ENCODE assay signal across 9 mouse cellular contexts in genomic region chr8:93907987-93908441, GRCm38 (mm10).
DNase-seq lines count a peak whose midpoint lies in the region; ATAC-seq lines count a peak whose summit lies in the region.
"Had no signal": no experiment of that assay in that cellular context is flagged by ENCODE, and none has a peak within 500 bp of the region (broad histone marks: within the 10 kb centered on the region; RNA-seq: fewer than 3 reads in every experiment).

No protein-coding gene starts in this region.

- no peak overlapping the region for H3K4me3 ChIP-seq in forebrain, embryonic 13.5 days
- no peak overlapping the region for H3K4me3 ChIP-seq in midbrain, embryonic 13.5 days (replicated peaks)

- peaks cover 62% of the 10 kb centered on the region for H3K4me1 ChIP-seq in forebrain, embryonic 13.5 days
- peaks cover 66% of the 10 kb centered on the region for H3K4me1 ChIP-seq in midbrain, embryonic 13.5 days (replicated peaks)

- peak; percentile 75 for DNase-seq in layer of hippocampus, adult 9-11 months
- no peak for DNase-seq in layer of hippocampus, postnatal 14 days (ENCODE audit: low spot score in 2 of 2)
- DNase-seq in cerebellum, postnatal 14 days: peak; percentile 79 to 82
- DNase-seq in yolk sac, embryonic 10.5 days (ENCODE audit: low spot score): no peak
- DNase-seq in gastrocnemius, postnatal 10 days: no peak
- DNase-seq: kidney, adult 9 months had no signal

- H3K27me3 ChIP-seq in forebrain, embryonic 13.5 days: no peaks in the 10 kb centered on the region
- no peaks in the 10 kb centered on the region for H3K27me3 ChIP-seq in midbrain, embryonic 13.5 days

- H3K9me3 ChIP-seq in forebrain, embryonic 13.5 days (replicated peaks): no peaks in the 10 kb centered on the region
- no peaks in the 10 kb centered on the region for H3K9me3 ChIP-seq in midbrain, embryonic 13.5 days

- peak overlapping the region; percentile 49 for H3K9ac ChIP-seq in forebrain, embryonic 13.5 days
- peak overlapping the region; percentile 48; the same call in 1 of the 2 replicates for H3K9ac ChIP-seq in midbrain, embryonic 13.5 days (replicated peaks)
- H3K9ac ChIP-seq: liver, embryonic 14.5 days had no signal

- 0 out of 2 replicates have a peak overlapping the region, but pooled peaks have one; percentile 5 for H3K4me2 ChIP-seq in forebrain, embryonic 13.5 days
- no peak overlapping the region for H3K4me2 ChIP-seq in midbrain, embryonic 13.5 days (replicated peaks)

- ATAC-seq in forebrain, embryonic 13.5 days: peak; percentile 68
- ATAC-seq in midbrain, embryonic 13.5 days: peak; percentile 62

- 23% methylated on average over 5 of the region's 5 CpGs for WGBS in forebrain, embryonic 13.5 days
- 32% methylated on average over 5 of the region's 5 CpGs for WGBS in midbrain, embryonic 13.5 days

- H3K36me3 ChIP-seq in forebrain, embryonic 13.5 days (ENCODE audit: poor library complexity, severe bottlenecking): peaks cover 34% of the 10 kb centered on the region
- peaks cover 19% of the 10 kb centered on the region for H3K36me3 ChIP-seq in midbrain, embryonic 13.5 days

- peak overlapping the region; percentile 85 for H3K27ac ChIP-seq in forebrain, embryonic 13.5 days
- peak overlapping the region; percentile 83 for H3K27ac ChIP-seq in midbrain, embryonic 13.5 days
- H3K27ac ChIP-seq: liver, embryonic 14.5 days had no signal

Comparison
In these comparisons a context has a peak if more than half of its experiments do, and no peak if none do; other contexts are left out.
1. DNase-seq: peak in layer of hippocampus, adult 9-11 months (single experiment) and cerebellum, postnatal 14 days (2 of 2); none in layer of hippocampus, postnatal 14 days (0 of 2), yolk sac, embryonic 10.5 days (single experiment) and gastrocnemius, postnatal 10 days (single experiment).